Mouse (Mus musculus) thymus, postnatal 10 days (tissue): ENCODE measurements at regions not wholly inside any gene's neighbourhood (a gene's known extent, or its start where the extent isn't known, plus 50 kb on each side); places are given as distances from the start of the nearest gene placed in this dataset.

Experiments
- DNase-seq, 2 experiments: peaks; one replicate each; pipeline ENCODE4 v3.0.0; 2021; ENCODE audit warnings: low spot score in 2 of 2

DNA sequence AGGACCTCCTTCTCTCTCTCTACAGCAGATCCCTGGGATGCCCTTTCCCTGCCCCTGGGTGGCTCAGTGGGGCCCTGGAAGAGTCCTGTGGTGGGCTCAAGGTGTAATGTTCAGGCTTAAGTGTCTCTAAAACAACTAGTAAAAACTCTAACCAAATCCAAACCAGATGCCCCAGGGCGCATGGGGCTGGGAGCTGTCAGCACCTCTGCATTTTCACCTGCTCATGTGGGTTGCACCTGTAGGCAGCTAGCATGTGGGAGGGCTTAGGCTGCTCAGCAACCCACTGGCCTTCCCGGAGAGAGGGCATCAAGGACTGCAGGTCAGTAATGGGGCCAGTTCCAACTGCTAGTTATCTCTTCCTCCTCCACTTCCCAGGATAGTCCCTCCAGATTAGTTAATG is 104.8 kb upstream of the Gm12830 start:
- no peak for DNase-seq

DNA sequence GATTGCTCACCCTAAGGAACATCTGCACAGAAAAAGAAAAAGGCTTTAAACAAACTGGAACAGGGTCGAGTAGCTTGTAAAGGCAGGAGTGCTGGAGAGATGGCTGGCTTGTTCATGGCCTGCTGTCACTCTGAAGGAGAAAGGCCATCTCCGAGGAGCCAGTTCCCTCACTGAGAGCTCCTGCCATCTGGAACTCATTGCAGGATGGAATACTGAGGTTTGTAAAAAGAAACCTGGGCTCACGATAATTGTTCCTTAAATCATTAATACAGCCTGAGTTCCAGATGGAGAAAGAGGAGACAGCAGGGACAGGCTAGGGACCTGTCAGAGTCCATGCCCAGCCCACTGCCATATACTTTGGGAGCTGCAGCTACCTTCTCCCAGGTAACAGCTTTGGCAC is 100.8 kb upstream of the Gm12830 start:
- DNase-seq: no peak

DNA sequence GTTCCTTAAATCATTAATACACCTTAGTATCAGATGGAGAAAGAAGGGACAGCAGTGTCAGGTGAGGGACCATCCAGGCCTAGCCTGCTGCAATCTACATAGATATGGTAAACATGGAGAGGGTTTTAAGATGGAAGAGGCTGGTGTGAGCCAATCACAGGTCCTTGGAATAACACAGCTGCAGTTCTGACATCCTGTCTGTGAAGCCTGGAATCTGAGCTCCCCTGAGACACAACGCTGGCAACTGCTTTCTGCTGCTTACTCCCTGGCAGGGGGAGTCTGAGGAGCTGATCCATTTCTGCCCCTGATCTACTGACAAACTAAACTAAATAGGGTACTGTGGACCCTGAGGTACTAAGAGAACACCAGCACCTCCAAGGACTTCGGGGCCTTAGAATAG is 100.1 kb upstream of the Gm12830 start:
- no peak for DNase-seq

DNA sequence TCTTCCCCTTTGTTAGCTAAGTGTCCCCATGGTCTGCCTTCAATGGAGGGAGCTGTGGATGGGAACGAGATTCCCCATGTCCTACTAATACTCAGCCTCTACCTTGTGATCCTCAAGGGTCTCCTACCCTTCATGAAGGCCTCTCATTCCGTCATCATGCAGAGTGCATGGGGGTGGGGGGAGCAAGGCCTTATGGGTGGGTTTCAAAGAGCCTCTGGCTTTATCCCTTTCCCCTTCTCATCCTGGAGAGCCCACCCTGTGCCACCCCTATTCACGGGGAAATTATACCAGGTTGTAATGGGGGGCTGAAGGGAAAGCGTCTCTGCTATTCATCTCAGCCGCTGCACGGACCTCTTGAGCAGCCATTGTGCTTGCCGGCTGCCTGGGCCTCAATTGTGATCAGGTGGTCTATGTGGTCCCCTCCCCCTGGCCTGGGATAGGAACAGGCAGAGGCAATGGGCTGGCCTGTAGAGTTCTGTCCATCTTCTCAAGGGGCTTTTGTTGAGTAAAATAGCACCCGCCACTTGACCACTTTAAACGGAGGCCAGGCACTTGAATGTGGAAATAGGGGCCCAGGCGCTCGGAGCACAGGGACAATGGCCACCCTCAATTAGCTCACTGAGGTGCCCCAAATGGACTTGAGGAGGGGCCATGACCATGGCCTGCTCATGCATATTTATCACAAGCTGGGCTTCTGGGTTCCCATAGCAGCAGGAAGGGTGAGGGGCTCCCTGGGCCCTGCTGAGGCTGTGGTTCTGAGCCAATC is 93.1 kb upstream of the Gm12830 start:
- no peak for DNase-seq

DNA sequence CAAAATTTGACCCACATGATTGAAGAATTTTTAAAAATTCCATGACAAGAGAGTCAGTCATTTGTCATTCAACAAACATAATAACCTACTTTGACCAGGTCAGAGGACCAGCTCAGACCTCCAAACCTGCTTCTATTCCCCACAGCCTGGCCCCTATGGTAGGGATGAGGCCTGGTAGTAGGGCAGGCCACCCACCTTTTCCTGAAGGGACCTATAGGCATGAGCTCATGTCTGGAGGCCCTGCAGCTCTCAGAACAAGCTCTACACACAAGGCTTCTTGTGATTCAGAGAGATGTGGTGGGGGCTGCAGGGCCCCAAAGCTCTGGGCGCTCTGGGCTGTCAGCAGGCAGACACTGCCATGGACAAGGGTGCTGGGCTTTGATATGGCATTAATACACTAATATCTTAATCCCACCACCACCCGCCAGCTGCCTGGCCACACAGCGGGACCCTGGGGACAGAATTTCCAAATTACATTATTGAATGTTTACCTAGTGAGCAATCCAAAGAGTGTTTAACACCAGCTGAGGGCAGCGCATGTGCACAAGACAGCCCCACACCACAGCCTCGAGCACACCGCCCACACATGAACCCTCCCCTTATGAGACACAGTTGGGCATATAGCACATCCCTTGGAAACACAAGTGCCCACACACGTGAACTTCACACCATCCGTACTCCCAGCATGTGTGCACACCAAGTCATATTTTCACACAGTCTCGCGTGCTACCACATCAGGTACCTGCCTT is 88.1 kb upstream of the Gm12830 start:
- DNase-seq: no peak

DNA sequence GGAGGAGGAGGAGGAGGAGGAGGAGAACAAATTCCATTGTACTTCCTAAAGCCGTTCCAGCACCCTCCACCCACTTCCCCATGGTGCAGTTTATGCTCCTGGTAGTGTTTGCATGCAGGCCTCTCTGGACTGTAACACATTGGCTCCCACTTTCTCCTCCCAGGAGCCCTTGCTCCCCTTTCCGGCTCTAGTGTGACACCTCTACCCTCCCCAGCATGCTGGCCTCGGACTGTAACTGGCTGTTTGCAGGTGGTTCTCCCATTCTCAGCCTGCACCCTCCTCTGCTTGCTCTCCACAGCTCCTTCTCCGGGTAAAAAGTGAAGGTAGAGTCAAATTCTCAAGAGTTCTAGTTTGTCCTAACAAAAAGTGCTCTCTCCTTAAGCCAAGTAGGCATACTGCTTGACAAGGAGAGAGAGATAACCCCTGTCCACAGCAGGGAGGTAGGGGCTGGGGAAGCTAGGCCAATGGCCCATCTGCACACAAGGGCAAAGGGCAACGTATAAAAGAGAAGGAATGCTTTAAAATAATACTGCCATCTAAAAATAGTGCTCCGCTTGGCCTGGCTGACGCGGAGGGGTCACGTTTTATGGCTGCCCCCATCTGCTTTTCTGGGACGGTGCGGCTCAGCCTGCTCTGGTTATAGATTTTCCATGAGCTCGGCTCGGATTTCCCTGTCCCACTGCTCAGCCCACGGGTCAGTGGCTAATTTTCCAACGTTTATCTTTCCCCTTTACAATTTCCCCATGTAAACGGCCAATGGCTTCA is 82.4 kb upstream of the Gm12830 start:
- no peak for DNase-seq

DNA sequence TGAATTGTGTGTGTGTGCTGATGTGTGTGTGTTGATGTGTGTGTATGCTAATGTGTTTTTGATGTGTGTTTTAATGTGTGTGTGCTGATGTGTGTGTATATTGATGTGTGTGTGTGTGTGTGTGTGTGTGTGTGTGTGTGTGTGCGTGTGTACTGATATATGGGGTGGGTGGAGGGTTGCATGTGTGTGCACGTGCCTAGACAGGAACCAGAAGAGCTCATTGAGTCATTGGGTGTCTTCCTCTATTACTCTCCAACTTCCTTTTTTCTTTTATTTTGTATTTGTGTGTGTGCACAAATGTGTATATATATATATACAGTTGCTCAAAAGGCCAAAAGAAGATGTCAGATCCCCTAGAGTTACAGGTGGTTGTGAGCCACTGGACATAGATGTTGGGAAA is 73.4 kb upstream of the Gm12830 start:
- DNase-seq: no peak

DNA sequence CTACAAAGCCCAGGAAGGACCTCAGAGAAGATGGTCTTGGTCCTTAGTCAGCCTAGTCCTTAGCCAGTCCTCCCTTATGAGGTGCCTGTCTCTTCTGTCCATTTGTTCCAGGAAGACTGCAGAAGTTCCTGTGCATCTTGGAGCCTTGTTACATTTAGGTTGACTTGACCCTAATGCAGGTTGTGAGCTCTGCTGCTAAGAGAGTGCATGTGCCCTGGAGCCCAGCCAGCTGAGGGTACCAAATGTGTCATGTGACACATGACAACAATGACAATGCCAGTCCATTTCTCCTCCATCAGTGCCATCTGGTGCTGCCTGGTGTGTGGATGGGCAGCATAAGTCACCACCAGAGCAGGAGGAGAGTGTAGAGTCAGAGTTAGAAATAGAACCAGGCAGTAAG is 61.7 kb upstream of the Gm12830 start:
- DNase-seq: no peak

DNA sequence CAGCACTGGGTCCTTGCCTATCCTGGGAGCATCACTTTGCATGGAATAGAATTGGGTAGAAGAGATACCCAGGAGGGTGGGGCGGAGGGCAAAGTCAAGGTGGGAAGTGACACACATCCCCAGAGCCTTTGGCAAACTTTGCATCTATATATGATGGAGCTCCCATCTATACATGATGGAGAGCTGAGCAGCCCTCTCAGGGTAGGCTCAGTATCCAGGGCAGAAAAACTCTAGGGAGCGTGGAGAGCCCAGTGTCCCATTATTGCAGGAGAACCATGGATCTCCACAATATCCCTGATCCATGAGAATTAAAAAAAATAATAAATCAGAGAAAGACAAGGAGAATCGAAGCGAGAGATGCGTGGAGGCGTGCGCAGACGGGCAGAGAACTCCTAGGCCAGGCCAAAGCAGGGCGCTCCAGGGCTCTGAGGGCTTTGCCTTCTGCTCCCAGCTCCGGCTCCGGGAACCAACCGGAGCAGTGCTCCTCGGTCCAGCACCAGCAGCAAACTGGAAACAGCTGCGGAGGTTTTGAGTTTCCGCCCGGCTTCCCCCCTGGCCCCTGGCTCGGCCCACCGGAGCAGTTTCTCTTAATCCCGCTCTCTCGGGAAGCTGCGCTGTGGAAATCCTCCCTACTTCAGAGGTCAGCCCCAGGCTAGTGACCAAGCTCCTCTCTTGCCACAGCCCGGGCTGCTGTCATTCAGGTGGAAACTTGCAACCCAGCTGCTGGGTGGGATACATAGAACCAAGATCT is 54.7 kb upstream of the Gm12830 start:
- no peak for DNase-seq
